Mouse (Mus musculus) gastrocnemius, postnatal 10 days (tissue): ENCODE measurements around the gene Ahcyl1. TPM values are rescaled to one million over a fixed set of nuclear protein-coding genes. Genes with fewer than 3 reads are reported as not detected.

Source experiments
- total RNA-seq, 2 experiments: library from RNA; stranded (reverse); gene quantifications; 2 replicates each; pipeline ENCODE4 v1.2.3; 2021

Gene Ahcyl1
- total RNA-seq, 2 experiments from 2014 or later, result 47.4 to 53.9 TPM

Other genes with a start within 250 kb of the Ahcyl1 start
- 10 to 100 TPM; 53.2 to 59.6 TPM for gene Kcnc4, start 237.0 kb downstream of the Ahcyl1 start, total RNA-seq
- gene Slc6a17, start 178.5 kb downstream of the Ahcyl1 start, total RNA-seq, result under 1 TPM; 0.94 to 0.95 TPM
- not detected for gene Ubl4b, start 141.5 kb downstream of the Ahcyl1 start, total RNA-seq
- not detected for gene Alx3, start 101.5 kb downstream of the Ahcyl1 start, total RNA-seq
- gene Gm10961, start 65.2 kb downstream of the Ahcyl1 start, total RNA-seq, result not detected
- gene Strip1, start 64.9 kb downstream of the Ahcyl1 start, total RNA-seq, result 10 to 100 TPM; 21.4 to 24.1 TPM
- gene Csf1, start 63.9 kb upstream of the Ahcyl1 start, total RNA-seq, result 10 to 100 TPM; 14.2 to 21.4 TPM
- not detected for gene Eps8l3, start 180.7 kb upstream of the Ahcyl1 start, total RNA-seq
- gene Gstm5, start 199.3 kb upstream of the Ahcyl1 start, total RNA-seq, result 10 to 100 TPM; 51.5 to 56.1 TPM
- 10 to 100 TPM in 1 of 2 experiments, 1 to 10 TPM in 1; 8.6 to 11.2 TPM for gene Gstm7, start 235.3 kb upstream of the Ahcyl1 start, total RNA-seq
- 1 to 10 TPM in 1 of 2 experiments, under 1 TPM in 1; 0.84 to 1.0 TPM for gene Gstm6, start 247.2 kb upstream of the Ahcyl1 start, total RNA-seq